Mouse (Mus musculus) small intestine, adult 2 months (tissue): ENCODE measurements around the gene Cyp4a31.
"Not testable (repeated sequence)": the region's sequence is repeated elsewhere in the genome, so short reads cannot be mapped to it uniquely, and the experiment has no call there.

ENCODE experiments used
- CTCF ChIP-seq: fragments of 200-500 bp; IDR thresholded peaks from 2 replicates; pipeline ENCODE4 v1.5.1; 2012; ENCODE audit warnings: low read depth, mild to moderate bottlenecking, control low read depth, inconsistent platforms, low read length, moderate library complexity, mixed read lengths; ENCODE audit not compliant: insufficient replicate concordance, insufficient read length; ENCODE audit errors: extremely low read depth
- POLR2A ChIP-seq: fragments of 200-500 bp; IDR thresholded peaks from 2 replicates; pipeline ENCODE4 v1.6.1; 2012; ENCODE audit warnings: low read depth, mild to moderate bottlenecking, control low read depth, inconsistent platforms, low read length, moderate library complexity

- TF ChIP-seq CTCF, POLR2A: not testable (repeated sequence)
Observed at GRCm38 (mm10) chr4:115561236-115561635, 2.2 kb upstream of the Cyp4a31 start.
